Mouse (Mus musculus): ENCODE results near the gene Pfn5.

- TF ChIP-seq CTCF (IDR thresholded peaks at IDR 0.05; ENCODE audit: low read depth, low read length) (no peak), GATA1 (IDR thresholded peaks at IDR 0.05; ENCODE audit: borderline replicate concordance, low read length) (no peak), TAL1 (conservative IDR thresholded peaks at IDR 0.05; ENCODE audit: low read depth, low read length) (no peak), POLR2AphosphoS5 (IDR thresholded peaks at IDR 0.05; ENCODE audit: insufficient replicate concordance, low read depth, low read length) (no peak), GATA2 (IDR thresholded peaks at IDR 0.05; ENCODE audit: borderline replicate concordance, low read depth, low read length) (no peak)
These were observed 3.6 kb upstream of the Pfn5 start for GRCm38 (mm10) chrX:95554321-95554720.
